7 mouse cellular contexts compared by ENCODE assay signal in the genomic region with DNA sequence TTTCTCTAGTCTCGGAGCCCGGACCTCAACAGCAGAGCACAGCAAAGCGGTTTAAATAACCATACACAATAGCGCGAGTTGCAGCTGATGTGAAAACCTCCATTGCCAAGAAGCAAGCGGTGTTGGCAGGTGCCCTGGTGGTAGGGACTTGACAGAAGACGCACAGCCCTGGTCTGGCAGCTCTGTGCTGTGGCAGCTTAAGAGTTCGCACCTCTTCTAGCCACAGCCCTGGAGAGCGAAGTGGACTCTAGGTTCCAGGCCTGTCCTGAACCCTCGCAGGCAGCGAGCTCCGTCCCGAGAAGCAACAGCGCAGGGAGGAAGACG. TPM values are rescaled to one million over a fixed set of nuclear protein-coding genes. Genes with fewer than 3 reads are reported as not detected.
DNase-seq lines count a peak whose midpoint lies in the region; ATAC-seq lines count a peak whose summit lies in the region.

No protein-coding gene starts in this region.

- WGBS in lung, embryonic 16.5 days: under 1% methylated on average over 15 of the region's 15 CpGs
- under 1% methylated on average over 15 of the region's 15 CpGs for WGBS in hindbrain, embryonic 13.5 days
- 2% methylated on average over 15 of the region's 15 CpGs for WGBS in midbrain, embryonic 12.5 days

- peak overlapping the region; percentile 77 for H3K4me3 ChIP-seq in lung, embryonic 16.5 days (ENCODE audit: low read length)
- peak overlapping the region; percentile 97 for H3K4me3 ChIP-seq in hindbrain, embryonic 13.5 days
- H3K4me3 ChIP-seq in midbrain, embryonic 12.5 days: peak overlapping the region; percentile 77

- no peaks in the 10 kb centered on the region for H3K27me3 ChIP-seq in lung, embryonic 16.5 days (ENCODE audit: control insufficient read depth, insufficient read depth, low read depth, low read length)
- peaks cover 10% of the 10 kb centered on the region; the same call in 1 of the 2 replicates for H3K27me3 ChIP-seq in hindbrain, embryonic 13.5 days
- H3K27me3 ChIP-seq in midbrain, embryonic 12.5 days: peaks cover 10% of the 10 kb centered on the region

- H3K9me3 ChIP-seq in lung, embryonic 16.5 days (ENCODE audit: control insufficient read depth, low read length): no peaks in the 10 kb centered on the region
- no peaks in the 10 kb centered on the region for H3K9me3 ChIP-seq in hindbrain, embryonic 13.5 days
- no peaks in the 10 kb centered on the region for H3K9me3 ChIP-seq in midbrain, embryonic 12.5 days

- peaks cover 5% of the 10 kb centered on the region for H3K4me1 ChIP-seq in lung, embryonic 16.5 days (replicated peaks; ENCODE audit: control insufficient read depth, insufficient read depth, low read length)
- peaks cover 25% of the 10 kb centered on the region for H3K4me1 ChIP-seq in hindbrain, embryonic 13.5 days (replicated peaks)
- peaks cover 9% of the 10 kb centered on the region for H3K4me1 ChIP-seq in midbrain, embryonic 12.5 days

- peak overlapping the region; percentile 98 for H3K27ac ChIP-seq in lung, embryonic 16.5 days (ENCODE audit: low read length)
- H3K27ac ChIP-seq in hindbrain, embryonic 13.5 days: peak overlapping the region; percentile 97
- peak overlapping the region; percentile 96 for H3K27ac ChIP-seq in midbrain, embryonic 12.5 days (replicated peaks)

- no peak for DNase-seq in lung, postnatal 10 days
- no peak for DNase-seq in ovary, postnatal 10 days (ENCODE audit: low spot score)
- no peak for DNase-seq in urinary bladder, postnatal 4 days (ENCODE audit: low spot score in 2 of 2)

- peak overlapping the region; percentile 91 for H3K4me2 ChIP-seq in lung, embryonic 16.5 days (ENCODE audit: low read depth, low read length)
- peak overlapping the region; percentile 92 for H3K4me2 ChIP-seq in hindbrain, embryonic 13.5 days
- H3K4me2 ChIP-seq in midbrain, embryonic 12.5 days (replicated peaks): peak overlapping the region; percentile 86

- no peak; the same call in 1 of the 2 replicates for ATAC-seq in lung, embryonic 16.5 days (ENCODE audit: low read depth)
- ATAC-seq in common myeloid progenitor, adult 5-6 weeks (replicated peaks; ENCODE audit: low read depth, poor library complexity, severe bottlenecking): peak; percentile 11; the same call in 1 of the 2 replicates
- peak; percentile 76 for ATAC-seq in hindbrain, embryonic 13.5 days (ENCODE audit: low FRiP score)
- peak; percentile 53 for ATAC-seq in midbrain, embryonic 12.5 days (ENCODE audit: low FRiP score, low read depth)

- peak overlapping the region; percentile 92 for H3K9ac ChIP-seq in lung, embryonic 16.5 days (ENCODE audit: low read length)
- peak overlapping the region; percentile 92 for H3K9ac ChIP-seq in hindbrain, embryonic 13.5 days
- peak overlapping the region; percentile 86 for H3K9ac ChIP-seq in midbrain, embryonic 12.5 days (replicated peaks)

- no peaks in the 10 kb centered on the region for H3K36me3 ChIP-seq in lung, embryonic 16.5 days (ENCODE audit: control insufficient read depth, insufficient read depth, low read length)
- no peaks in the 10 kb centered on the region for H3K36me3 ChIP-seq in hindbrain, embryonic 13.5 days
- H3K36me3 ChIP-seq in midbrain, embryonic 12.5 days: no peaks in the 10 kb centered on the region

RNA-seq across cellular contexts. Expression of gene Armc8, which starts 0.7 kb away (rescaled TPM):
- polyA plus RNA-seq in lung, embryonic 16.5 days (2015; fragmentation: Nextera tagmentation; extraction: Ambion mirVana): 22.0 and 23.4 TPM in 2 replicates
- 25.8 and 32.2 TPM in 2 replicates for total RNA-seq in common myeloid progenitor, adult 5-6 weeks (2017)
- polyA plus RNA-seq in hindbrain, embryonic 13.5 days (2015; fragmentation: Nextera tagmentation; extraction: Ambion mirVana): 63.7 and 68.9 TPM in 2 replicates
- polyA plus RNA-seq in midbrain, embryonic 12.5 days (2016; fragmentation: Nextera tagmentation; extraction: Ambion mirVana): 40.9 and 43.7 TPM in 2 replicates

RNA-seq across cellular contexts. Expression of gene Dbr1, which starts 7.6 kb away (rescaled TPM):
- 31.2 and 31.6 TPM in 2 replicates for polyA plus RNA-seq in lung, embryonic 16.5 days (2015; fragmentation: Nextera tagmentation; extraction: Ambion mirVana)
- 52.5 and 58.7 TPM in 2 replicates for total RNA-seq in common myeloid progenitor, adult 5-6 weeks (2017)
- 26.0 and 26.8 TPM in 2 replicates for polyA plus RNA-seq in hindbrain, embryonic 13.5 days (2015; fragmentation: Nextera tagmentation; extraction: Ambion mirVana)
- 31.1 and 34.2 TPM in 2 replicates for polyA plus RNA-seq in midbrain, embryonic 12.5 days (2016; fragmentation: Nextera tagmentation; extraction: Ambion mirVana)

RNA-seq across cellular contexts. Expression of gene A4gnt, which starts 44.3 kb away (rescaled TPM):
- polyA plus RNA-seq in lung, embryonic 16.5 days (2015; fragmentation: Nextera tagmentation; extraction: Ambion mirVana): not detected in 2 replicates
- total RNA-seq in common myeloid progenitor, adult 5-6 weeks (2017): not detected in 2 replicates
- not detected in 2 replicates for polyA plus RNA-seq in hindbrain, embryonic 13.5 days (2015; fragmentation: Nextera tagmentation; extraction: Ambion mirVana)
- polyA plus RNA-seq in midbrain, embryonic 12.5 days (2016; fragmentation: Nextera tagmentation; extraction: Ambion mirVana): not detected in 2 replicates
